Mouse (Mus musculus): ENCODE measurements around the gene Itpk1. TPM values are rescaled to one million over a fixed set of nuclear protein-coding genes. Genes with fewer than 3 reads are reported as not detected.

The Itpk1 gene
- polyA plus RNA-seq, 1 experiment: 34.2 TPM

- H3K4me1 ChIP-seq (replicated peaks; ENCODE audit: control insufficient read depth, insufficient read depth, low read length): peaks cover 35% of the 10 kb centered on the region
- DNase-seq: no peak
- H3K27me3 ChIP-seq (ENCODE audit: control insufficient read depth, insufficient read depth, low read length): no peaks in the 10 kb centered on the region
- TF ChIP-seq POLR2A (IDR thresholded peaks at IDR 0.05; ENCODE audit: control insufficient read depth, extremely low read depth, insufficient read depth, low read length, poor library complexity) (no peak), CTCF (IDR thresholded peaks at IDR 0.05; ENCODE audit: borderline replicate concordance, control insufficient read depth, extremely low read depth, insufficient read depth, low read length, poor library complexity) (no peak)
- no peaks in the 10 kb centered on the region for H3K36me3 ChIP-seq (ENCODE audit: control insufficient read depth, insufficient read depth, low read length)
- no peak overlapping the region for H3K4me3 ChIP-seq (ENCODE audit: control insufficient read depth, insufficient read depth, low read length)
- WGBS: 99% methylated on average over 8 of the region's 8 CpGs
- no peak overlapping the region for H3K27ac ChIP-seq (ENCODE audit: control insufficient read depth, insufficient read depth, low read length)
Observed at GRCm38 (mm10) chr12:102610927-102611326, 93.8 kb downstream of the Itpk1 start.

GRCm38 (mm10) chr12:102607808-102608517 is 96.8 kb downstream of the Itpk1 start:
- 96% methylated on average over 11 of the region's 11 CpGs for WGBS
- no peak for DNase-seq
- Histone ChIP-seq H3K4me3 (ENCODE audit: control insufficient read depth, insufficient read depth, low read length) (no peak overlapping the region), H3K4me1 (replicated peaks; ENCODE audit: control insufficient read depth, insufficient read depth, low read length) (peaks cover 27% of the 10 kb centered on the region), H3K36me3 (ENCODE audit: control insufficient read depth, insufficient read depth, low read length) (no peaks in the 10 kb centered on the region), H3K27me3 (ENCODE audit: control insufficient read depth, insufficient read depth, low read length) (no peaks in the 10 kb centered on the region), H3K27ac (ENCODE audit: control insufficient read depth, insufficient read depth, low read length) (no peak overlapping the region)
- TF ChIP-seq POLR2A (IDR thresholded peaks at IDR 0.05; ENCODE audit: control insufficient read depth, extremely low read depth, insufficient read depth, low read length, poor library complexity): no peak
- TF ChIP-seq CTCF (IDR thresholded peaks at IDR 0.05; ENCODE audit: borderline replicate concordance, control insufficient read depth, extremely low read depth, insufficient read depth, low read length, poor library complexity): no peak

GRCm38 (mm10) chr12:102607066-102607465 is 97.7 kb downstream of the Itpk1 start:
- H3K36me3 ChIP-seq (ENCODE audit: control insufficient read depth, insufficient read depth, low read length): no peaks in the 10 kb centered on the region
- DNase-seq: no peak
- no peaks in the 10 kb centered on the region for H3K27me3 ChIP-seq (ENCODE audit: control insufficient read depth, insufficient read depth, low read length)
- H3K4me1 ChIP-seq (replicated peaks; ENCODE audit: control insufficient read depth, insufficient read depth, low read length): peaks cover 20% of the 10 kb centered on the region
- TF ChIP-seq CTCF (IDR thresholded peaks at IDR 0.05; ENCODE audit: borderline replicate concordance, control insufficient read depth, extremely low read depth, insufficient read depth, low read length, poor library complexity) (no peak), POLR2A (IDR thresholded peaks at IDR 0.05; ENCODE audit: control insufficient read depth, extremely low read depth, insufficient read depth, low read length, poor library complexity) (no peak)
- no peak overlapping the region for H3K4me3 ChIP-seq (ENCODE audit: control insufficient read depth, insufficient read depth, low read length)
- H3K27ac ChIP-seq (ENCODE audit: control insufficient read depth, insufficient read depth, low read length): no peak overlapping the region
- 96% methylated on average over 8 of the region's 8 CpGs for WGBS

GRCm38 (mm10) chr12:102605607-102606006 is 99.1 kb downstream of the Itpk1 start:
- 11% methylated on average over 6 of the region's 6 CpGs for WGBS
- peak; percentile 37 for DNase-seq
- H3K36me3 ChIP-seq (ENCODE audit: control insufficient read depth, insufficient read depth, low read length): no peaks in the 10 kb centered on the region
- no peak overlapping the region for H3K27ac ChIP-seq (ENCODE audit: control insufficient read depth, insufficient read depth, low read length)
- peaks cover 10% of the 10 kb centered on the region for H3K4me1 ChIP-seq (replicated peaks; ENCODE audit: control insufficient read depth, insufficient read depth, low read length)
- no peaks in the 10 kb centered on the region for H3K27me3 ChIP-seq (ENCODE audit: control insufficient read depth, insufficient read depth, low read length)
- no peak overlapping the region for H3K4me3 ChIP-seq (ENCODE audit: control insufficient read depth, insufficient read depth, low read length)
- TF ChIP-seq POLR2A (IDR thresholded peaks at IDR 0.05; ENCODE audit: control insufficient read depth, extremely low read depth, insufficient read depth, low read length, poor library complexity): no peak
- no peak for TF ChIP-seq CTCF (IDR thresholded peaks at IDR 0.05; ENCODE audit: borderline replicate concordance, control insufficient read depth, extremely low read depth, insufficient read depth, low read length, poor library complexity)

- no peaks in the 10 kb centered on the region for H3K36me3 ChIP-seq (ENCODE audit: control insufficient read depth, insufficient read depth, low read length)
- no peak overlapping the region for H3K4me3 ChIP-seq (ENCODE audit: control insufficient read depth, insufficient read depth, low read length)
- TF ChIP-seq POLR2A (IDR thresholded peaks at IDR 0.05; ENCODE audit: control insufficient read depth, extremely low read depth, insufficient read depth, low read length, poor library complexity) (no peak), CTCF (IDR thresholded peaks at IDR 0.05; ENCODE audit: borderline replicate concordance, control insufficient read depth, extremely low read depth, insufficient read depth, low read length, poor library complexity) (no peak)
- no peak for DNase-seq
- WGBS: 98% methylated on average over 9 of the region's 9 CpGs
- H3K27ac ChIP-seq (ENCODE audit: control insufficient read depth, insufficient read depth, low read length): no peak overlapping the region
- no peaks in the 10 kb centered on the region for H3K27me3 ChIP-seq (ENCODE audit: control insufficient read depth, insufficient read depth, low read length)
- peaks cover 10% of the 10 kb centered on the region for H3K4me1 ChIP-seq (replicated peaks; ENCODE audit: control insufficient read depth, insufficient read depth, low read length)
Observed at GRCm38 (mm10) chr12:102602255-102603041, 102.3 kb downstream of the Itpk1 start.

GRCm38 (mm10) chr12:102601847-102602246 is 102.9 kb downstream of the Itpk1 start:
- no peak for TF ChIP-seq CTCF (IDR thresholded peaks at IDR 0.05; ENCODE audit: borderline replicate concordance, control insufficient read depth, extremely low read depth, insufficient read depth, low read length, poor library complexity)
- TF ChIP-seq POLR2A (IDR thresholded peaks at IDR 0.05; ENCODE audit: control insufficient read depth, extremely low read depth, insufficient read depth, low read length, poor library complexity): no peak

More at GRCm38 (mm10) chr12:102601847-102602246, 102.9 kb downstream of the Itpk1 start:
- Histone ChIP-seq H3K27me3 (ENCODE audit: control insufficient read depth, insufficient read depth, low read length) (no peaks in the 10 kb centered on the region), H3K4me1 (replicated peaks; ENCODE audit: control insufficient read depth, insufficient read depth, low read length) (peaks cover 10% of the 10 kb centered on the region), H3K27ac (ENCODE audit: control insufficient read depth, insufficient read depth, low read length) (no peak overlapping the region), H3K4me3 (ENCODE audit: control insufficient read depth, insufficient read depth, low read length) (no peak overlapping the region), H3K36me3 (ENCODE audit: control insufficient read depth, insufficient read depth, low read length) (no peaks in the 10 kb centered on the region)
- DNase-seq: no peak
- 91% methylated on average over 8 of the region's 8 CpGs for WGBS
